Mouse (Mus musculus): ENCODE measurements at regions not wholly inside any gene's neighbourhood (a gene's known extent, or its start where the extent isn't known, plus 50 kb on each side); places are given as distances from the start of the nearest gene placed in this dataset.

DNA sequence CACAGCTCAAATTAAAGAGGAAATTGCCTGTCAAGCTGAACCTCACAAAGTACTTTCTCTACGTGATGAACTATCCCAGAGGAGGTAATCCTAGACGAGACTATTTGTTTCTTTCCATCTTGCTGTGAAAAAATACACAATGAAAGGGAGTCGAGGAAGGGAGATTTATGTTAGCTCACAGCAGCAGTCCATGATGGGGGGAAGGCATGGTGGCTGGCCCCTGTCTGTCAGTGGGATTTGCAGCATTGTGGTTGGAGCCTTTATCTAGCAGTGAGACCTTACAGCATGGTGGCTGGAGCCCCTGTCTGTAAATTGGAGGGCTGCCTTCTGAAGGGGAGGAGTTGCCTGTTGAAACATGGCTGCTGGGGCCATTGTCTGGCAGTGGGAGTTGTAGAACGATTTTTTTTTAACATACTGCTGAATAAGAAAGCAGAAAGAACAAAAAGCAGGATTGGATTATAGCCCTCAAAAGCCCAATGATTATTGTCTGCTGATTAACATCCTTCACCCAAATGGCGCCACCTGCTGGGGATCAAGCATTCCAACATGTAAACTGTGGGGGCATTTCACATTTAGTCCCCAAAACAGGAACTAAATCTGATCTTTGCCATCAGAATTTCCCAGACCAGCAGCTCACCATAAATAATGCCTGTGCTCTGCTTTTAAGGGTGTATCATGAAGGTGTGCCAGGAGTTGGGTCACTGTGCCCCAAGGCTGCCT lies 54.0 kb upstream of the Ripor2 start:
- DNase-seq: peak; percentile 16
